Mouse (Mus musculus) stomach, embryonic 16.5 days (tissue): ENCODE measurements around the gene Surf4. TPM values are rescaled to one million over a fixed set of nuclear protein-coding genes. Genes with fewer than 3 reads are reported as not detected.

ENCODE experiments used
- ATAC-seq: fragments of 200-750 bp; cut with Nextera tagmentation; 2 replicates; pipeline ENCODE4 v1.8.0; 2017; ENCODE audit warnings: moderate number of reproducible peaks, moderate TSS enrichment; ENCODE audit not compliant: insufficient read depth, low FRiP score
- H3K27ac ChIP-seq: fragments of 300-500 bp; sonication (generic); 2 replicates; pipeline ENCODE4 v1.5.1; 2014; ENCODE audit warnings: low read length
- H3K27me3 ChIP-seq: fragments of 300-500 bp; sonication (generic); 2 replicates; pipeline ENCODE4 v1.6.1; 2014; ENCODE audit warnings: low read length, control low read depth, mixed read lengths; ENCODE audit not compliant: control insufficient read depth, insufficient read depth
- H3K36me3 ChIP-seq: fragments of 300-500 bp; sonication (generic); 2 replicates; pipeline ENCODE4 v1.6.1; 2014; ENCODE audit warnings: low read length; ENCODE audit not compliant: control insufficient read depth, insufficient read depth
- H3K4me1 ChIP-seq: fragments of 300-500 bp; sonication (generic); 2 replicates; pipeline ENCODE4 v1.6.1; 2014; ENCODE audit warnings: low read length, control low read depth, mixed read lengths; ENCODE audit not compliant: control insufficient read depth, insufficient read depth
- H3K4me2 ChIP-seq: fragments of 300-500 bp; sonication (generic); 2 replicates; pipeline ENCODE4 v1.6.1; 2014; ENCODE audit warnings: low read depth, low read length, mixed read lengths
- H3K4me3 ChIP-seq: fragments of 300-500 bp; sonication (generic); replicated peaks from 2 replicates; pipeline ENCODE4 v1.5.1; 2014; ENCODE audit warnings: mild to moderate bottlenecking, low read length
- H3K9ac ChIP-seq: fragments of 300-500 bp; sonication (generic); 2 replicates; pipeline ENCODE4 v1.6.1; 2014; ENCODE audit warnings: low read length
- H3K9me3 ChIP-seq: fragments of 300-500 bp; sonication (generic); replicated peaks from 2 replicates; pipeline ENCODE4 v1.6.1; 2016; ENCODE audit warnings: low read length, control low read depth; ENCODE audit not compliant: control insufficient read depth
- WGBS: fragments of 180-500 bp; shearing (Covaris S2); extraction: QIAGEN DNeasy Blood & Tissue Kit; methylation state at CpG from one replicate; pipeline ENCODE4 v1.1.7; 2014; 5-methylcytosine and 5-hydroxymethylcytosine counted together
- polyA plus RNA-seq: library from polyadenylated mRNA; unstranded; fragments of >200 nt; fragmentation: Nextera tagmentation; extraction: Ambion mirVana; gene quantifications from 2 replicates; pipeline ENCODE4 v1.2.1, GENCODE M21; 2015

Gene Surf4
- polyA plus RNA-seq, 1 experiment from 2014 or later = 245 TPM

- Histone ChIP-seq H3K4me1 (peaks cover 21% of the 10 kb centered on the region), H3K9me3 (no peaks in the 10 kb centered on the region), H3K4me2 (peak overlapping the region; percentile 85), H3K9ac (peak overlapping the region; percentile 80), H3K36me3 (peaks cover 32% of the 10 kb centered on the region), H3K4me3 (peak overlapping the region; percentile 87), H3K27me3 (no peaks in the 10 kb centered on the region), H3K27ac (peak overlapping the region; percentile 91; the same call in 1 of the 2 replicates)
- ATAC-seq = no peak
These were observed 24.3 kb downstream of the Surf4 start for GRCm38 (mm10) chr2:26909387-26909784.

GRCm38 (mm10) chr2:26908710-26909386 is 24.9 kb downstream of the Surf4 start:
- WGBS = 71% methylated on average over 18 of the region's 18 CpGs
- peaks cover 32% of the 10 kb centered on the region for H3K36me3 ChIP-seq
- ATAC-seq = no peak
- peak overlapping the region; percentile 87 for H3K4me3 ChIP-seq
- H3K9ac ChIP-seq = peak overlapping the region; percentile 80
- H3K27ac ChIP-seq = no peak overlapping the region
- no peaks in the 10 kb centered on the region for H3K9me3 ChIP-seq
- H3K27me3 ChIP-seq = no peaks in the 10 kb centered on the region
- peaks cover 24% of the 10 kb centered on the region for H3K4me1 ChIP-seq
- peak overlapping the region; percentile 85 for H3K4me2 ChIP-seq

- Histone ChIP-seq H3K4me1 (peaks cover 29% of the 10 kb centered on the region), H3K4me2 (no peak overlapping the region), H3K27me3 (no peaks in the 10 kb centered on the region), H3K9ac (no peak overlapping the region), H3K9me3 (no peaks in the 10 kb centered on the region), H3K36me3 (peaks cover 16% of the 10 kb centered on the region), H3K4me3 (no peak overlapping the region), H3K27ac (no peak overlapping the region)
- WGBS = 50% methylated on average over 4 of the region's 4 CpGs
- no peak for ATAC-seq
These were observed 26.6 kb downstream of the Surf4 start for GRCm38 (mm10) chr2:26907109-26907508.

GRCm38 (mm10) chr2:26906431-26906830 is 27.3 kb downstream of the Surf4 start:
- WGBS = 93% methylated on average over 3 of the region's 3 CpGs
- Histone ChIP-seq H3K9ac (no peak overlapping the region), H3K9me3 (no peaks in the 10 kb centered on the region), H3K27ac (no peak overlapping the region), H3K4me2 (no peak overlapping the region), H3K4me3 (no peak overlapping the region), H3K27me3 (no peaks in the 10 kb centered on the region), H3K4me1 (peaks cover 30% of the 10 kb centered on the region), H3K36me3 (peaks cover 14% of the 10 kb centered on the region; the same call in 1 of the 2 replicates)
- no peak for ATAC-seq

GRCm38 (mm10) chr2:26905936-26906335 is 27.8 kb downstream of the Surf4 start:
- no peak overlapping the region for H3K4me2 ChIP-seq
- H3K27me3 ChIP-seq = no peaks in the 10 kb centered on the region
- no peaks in the 10 kb centered on the region for H3K9me3 ChIP-seq
- WGBS = 93% methylated on average over 2 of the region's 2 CpGs
- ATAC-seq = no peak
- H3K4me1 ChIP-seq = peaks cover 34% of the 10 kb centered on the region
- H3K4me3 ChIP-seq = no peak overlapping the region
- no peak overlapping the region for H3K9ac ChIP-seq
- peaks cover 14% of the 10 kb centered on the region; the same call in 1 of the 2 replicates for H3K36me3 ChIP-seq
- no peak overlapping the region for H3K27ac ChIP-seq

GRCm38 (mm10) chr2:26903311-26903710 is 30.4 kb downstream of the Surf4 start:
- WGBS = 12% methylated on average over 7 of the region's 7 CpGs
- peak overlapping the region; percentile 92 for H3K9ac ChIP-seq
- H3K27me3 ChIP-seq = no peaks in the 10 kb centered on the region
- peaks cover 27% of the 10 kb centered on the region for H3K36me3 ChIP-seq
- peaks cover 27% of the 10 kb centered on the region for H3K4me1 ChIP-seq
- peak overlapping the region; percentile 71 for H3K4me2 ChIP-seq
- peak overlapping the region; percentile 78 for H3K4me3 ChIP-seq
- no peak for ATAC-seq
- peak overlapping the region; percentile 86 for H3K27ac ChIP-seq
- no peaks in the 10 kb centered on the region for H3K9me3 ChIP-seq

GRCm38 (mm10) chr2:26902467-26903220 is 31.1 kb downstream of the Surf4 start, which contains the start of gene Surf6:
Gene Surf6 (minus strand): TSS chr2:26902879.
- under 1% methylated on average over 41 of the region's 41 CpGs for WGBS
- no peaks in the 10 kb centered on the region for H3K9me3 ChIP-seq
- peak; percentile 96 for ATAC-seq
- H3K4me3 ChIP-seq = peak within 1 kb of the TSS; percentile 78
- no peaks in the 10 kb centered on the region for H3K27me3 ChIP-seq
- H3K36me3 ChIP-seq = peaks cover 27% of the 10 kb centered on the region
- peaks cover 24% of the 10 kb centered on the region for H3K4me1 ChIP-seq
- peak within 1 kb of the TSS; percentile 92 for H3K9ac ChIP-seq
- H3K4me2 ChIP-seq = peak within 1 kb of the TSS; percentile 71
- peak within 1 kb of the TSS; percentile 86 for H3K27ac ChIP-seq

- no peaks in the 10 kb centered on the region for H3K27me3 ChIP-seq
- peak overlapping the region; percentile 78 for H3K4me3 ChIP-seq
- H3K9me3 ChIP-seq = no peaks in the 10 kb centered on the region
- peaks cover 31% of the 10 kb centered on the region for H3K36me3 ChIP-seq
- H3K4me1 ChIP-seq = peaks cover 24% of the 10 kb centered on the region
- peak overlapping the region; percentile 92 for H3K9ac ChIP-seq
- H3K27ac ChIP-seq = peak overlapping the region; percentile 77; the same call in 1 of the 2 replicates
- ATAC-seq = no peak
- peak overlapping the region; percentile 71 for H3K4me2 ChIP-seq
- 7% methylated on average over 7 of the region's 7 CpGs for WGBS
These were observed 31.8 kb downstream of the Surf4 start for GRCm38 (mm10) chr2:26901834-26902400.

- WGBS = 56% methylated on average over 1 of the region's 1 CpGs
- Histone ChIP-seq H3K4me1 (peaks cover 24% of the 10 kb centered on the region), H3K27me3 (no peaks in the 10 kb centered on the region), H3K9ac (no peak overlapping the region), H3K36me3 (peaks cover 35% of the 10 kb centered on the region), H3K9me3 (no peaks in the 10 kb centered on the region), H3K4me2 (no peak overlapping the region), H3K27ac (no peak overlapping the region), H3K4me3 (no peak overlapping the region)
- ATAC-seq = no peak
These were observed 33.0 kb downstream of the Surf4 start for GRCm38 (mm10) chr2:26900731-26901130.
